Mouse (Mus musculus): ENCODE results near the gene Morc3.
"Not testable (repeated sequence)": the region's sequence is repeated elsewhere in the genome, so short reads cannot be mapped to it uniquely, and the experiment has no call there.

Morc3 gene

DNA sequence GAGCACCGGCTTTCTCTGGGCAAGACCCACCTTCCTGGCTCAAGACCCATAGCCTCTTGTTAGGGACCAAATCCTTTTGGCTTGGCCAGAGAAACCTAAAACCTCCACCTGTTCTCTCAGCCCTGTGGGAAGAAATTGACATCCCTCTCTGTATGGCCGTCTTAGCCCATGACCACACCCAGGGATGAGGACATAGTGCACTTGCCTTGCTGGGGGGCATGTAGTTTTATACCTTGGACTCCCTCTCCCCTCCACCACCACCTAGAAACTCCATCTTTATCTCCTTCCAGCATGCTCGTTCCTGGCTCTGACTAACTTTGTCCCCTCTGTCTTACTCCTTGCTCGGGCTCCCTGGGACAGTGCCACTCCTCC lies 12.6 kb upstream of the Morc3 start:
- no peak for DNase-seq

DNA sequence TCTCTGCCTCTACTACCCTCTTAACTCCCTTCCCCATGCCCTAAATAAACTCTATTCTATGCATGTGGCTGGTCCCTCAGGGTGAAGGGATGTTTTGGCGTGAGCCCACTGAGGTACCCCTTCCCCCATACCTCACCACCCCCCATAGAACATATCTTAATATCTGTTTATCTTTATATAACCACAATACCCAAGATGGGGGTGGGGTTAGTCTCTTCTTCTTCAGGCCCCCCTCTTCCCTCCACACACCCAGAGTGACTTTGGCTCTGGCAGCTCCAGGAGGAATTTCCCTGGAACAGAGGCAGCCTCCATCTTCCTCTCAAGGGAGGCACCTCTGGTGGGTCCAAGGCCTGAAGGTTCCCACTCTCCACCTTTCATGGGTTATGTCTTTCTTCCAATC lies 11.9 kb upstream of the Morc3 start:
- DNase-seq: no peak

GRCm38 (mm10) chr16:93821706-93822105 lies 10.2 kb upstream of the Morc3 start:
- no peak for DNase-seq

DNA sequence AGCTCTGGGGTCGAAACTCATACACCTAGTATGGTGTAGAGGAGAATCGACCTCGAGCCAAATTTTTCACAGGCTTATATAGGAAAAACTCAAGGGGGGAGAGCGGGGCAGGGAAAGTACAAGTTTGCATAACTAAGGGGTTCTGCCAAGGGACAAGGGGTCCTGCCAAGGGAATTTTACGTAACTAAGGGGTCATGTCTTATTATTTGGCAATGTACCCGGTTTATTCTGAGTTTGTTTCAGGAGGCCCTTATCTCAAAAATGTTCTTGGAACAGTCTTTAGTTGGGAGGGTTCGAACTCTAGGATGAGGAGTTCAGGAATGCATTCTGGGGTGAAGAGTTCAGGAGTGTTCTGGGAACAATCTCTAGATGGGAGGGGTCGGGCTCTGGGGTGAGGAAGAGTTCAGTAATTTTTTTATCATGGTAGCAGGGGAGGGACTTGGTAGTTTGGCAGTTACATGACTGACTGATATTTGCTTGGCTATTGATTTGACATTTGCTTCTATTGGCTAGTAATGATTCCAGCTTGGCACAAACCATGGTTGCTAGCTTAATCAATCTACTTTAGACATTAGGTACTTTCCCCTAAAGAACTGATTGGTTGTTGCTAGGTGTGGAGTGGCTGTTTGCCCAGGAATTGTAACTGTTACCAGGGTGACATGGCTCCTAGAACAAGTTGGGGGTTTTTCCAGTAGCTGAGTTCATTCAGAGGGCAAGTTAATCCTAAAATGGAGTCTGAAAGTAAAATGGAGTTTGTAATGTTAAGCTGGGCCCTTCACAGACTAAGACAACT lies 9.3 kb upstream of the Morc3 start:
- DNase-seq: not testable (repeated sequence)

DNA sequence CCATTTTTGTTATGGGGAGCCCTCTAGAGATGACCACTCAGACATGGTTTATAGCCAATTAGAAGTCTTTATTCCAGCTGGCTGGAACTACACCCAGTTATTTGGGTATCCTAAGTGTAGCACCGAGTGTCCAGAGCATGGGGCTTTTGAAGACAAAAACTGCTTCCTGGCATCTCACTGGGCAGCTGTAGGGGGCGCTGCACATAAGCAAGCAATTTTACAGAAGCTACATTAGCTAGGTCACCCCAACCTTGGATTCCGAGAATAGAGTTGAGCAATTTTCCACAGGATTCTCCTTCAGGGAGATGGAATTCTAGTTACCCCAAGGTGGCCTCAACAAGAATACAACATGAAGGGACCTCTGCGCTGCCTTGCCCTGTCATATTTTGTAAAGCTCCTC lies 7.1 kb upstream of the Morc3 start:
- no peak for DNase-seq

DNA sequence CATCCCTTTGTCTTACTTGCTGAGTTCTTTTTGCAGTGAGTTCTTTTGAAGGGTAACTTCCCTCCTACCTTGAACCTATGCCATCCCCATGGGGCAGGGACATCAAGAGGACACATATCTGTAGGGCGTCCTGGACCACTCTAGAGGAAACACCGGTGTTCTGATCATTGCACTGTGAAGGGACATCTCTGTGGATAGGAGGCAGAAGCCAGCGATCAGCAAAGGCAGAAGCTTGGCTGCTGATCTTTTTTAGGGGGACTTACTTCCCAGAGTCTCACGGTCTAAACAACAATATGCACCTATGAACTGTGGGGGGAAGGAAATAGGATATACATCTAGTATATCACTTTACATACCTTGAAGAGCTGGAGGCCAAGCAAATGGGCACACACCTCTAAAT lies 6.5 kb upstream of the Morc3 start:
- no peak for DNase-seq

GRCm38 (mm10) chr16:93826054-93826453 lies 5.9 kb upstream of the Morc3 start:
- DNase-seq: no peak

DNA sequence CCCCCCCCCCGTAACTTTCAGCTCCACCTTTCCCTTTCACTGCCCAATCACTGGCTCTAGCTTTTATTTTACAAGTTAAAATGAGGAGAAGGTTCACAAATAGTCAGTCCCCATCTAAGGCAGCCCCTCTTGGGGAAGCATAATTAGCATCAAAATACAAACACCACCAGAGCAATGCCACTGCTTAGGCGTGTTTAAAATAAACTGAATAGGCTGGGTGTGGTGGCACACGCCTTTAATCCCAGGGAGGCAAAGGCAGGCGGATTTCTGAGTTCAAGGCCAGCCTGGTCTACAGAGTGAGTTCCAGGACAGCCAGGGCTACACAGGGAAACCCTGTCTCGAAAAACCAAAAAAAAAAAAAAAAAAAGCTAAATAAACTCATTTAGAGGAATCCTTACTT lies 5.4 kb upstream of the Morc3 start:
- not testable (repeated sequence) for DNase-seq

DNA sequence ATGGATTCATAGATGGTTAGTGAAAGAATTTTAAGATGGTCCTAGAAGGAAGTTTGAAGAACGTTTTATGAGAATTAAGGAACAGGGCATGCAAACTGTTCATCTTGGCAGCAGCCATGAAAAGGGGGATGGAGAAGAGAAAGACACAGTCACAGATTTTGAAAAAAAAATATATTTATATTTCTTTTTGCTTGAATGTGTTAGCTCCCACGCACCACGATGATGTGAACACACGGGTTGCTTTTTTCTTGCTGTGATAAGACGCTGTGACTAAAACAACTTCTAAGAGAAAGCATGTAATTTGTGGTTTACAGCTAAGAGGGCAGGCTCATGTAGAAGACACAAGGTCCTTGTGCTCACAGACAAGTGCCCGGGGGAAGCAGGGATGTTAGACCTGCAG lies 5.0 kb upstream of the Morc3 start:
- no peak for DNase-seq

- no peak for DNase-seq
Observed at GRCm38 (mm10) chr16:93829526-93829925, 2.4 kb upstream of the Morc3 start.

DNA sequence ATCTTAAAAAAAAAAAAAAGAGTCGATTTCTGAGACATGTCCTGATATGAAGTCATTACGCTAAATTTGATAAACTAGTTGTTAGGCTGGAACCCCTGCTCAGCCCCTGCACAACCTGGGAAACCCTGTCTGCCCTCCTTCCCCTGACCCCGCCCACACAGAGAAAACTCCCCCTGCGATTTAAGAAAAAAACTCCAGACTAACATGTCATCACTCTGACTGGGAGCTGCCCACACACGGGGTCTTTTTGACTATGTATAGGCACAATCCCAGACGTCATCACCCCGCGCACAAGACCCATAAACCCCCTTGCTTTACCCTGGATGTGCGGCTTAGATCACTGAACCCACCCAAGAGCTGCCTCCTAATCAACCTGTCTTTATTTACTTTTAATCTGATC lies 1.9 kb upstream of the Morc3 start:
- DNase-seq: no peak

- DNase-seq: no peak
Observed at GRCm38 (mm10) chr16:93830916-93831315, 1.0 kb upstream of the Morc3 start.

DNA sequence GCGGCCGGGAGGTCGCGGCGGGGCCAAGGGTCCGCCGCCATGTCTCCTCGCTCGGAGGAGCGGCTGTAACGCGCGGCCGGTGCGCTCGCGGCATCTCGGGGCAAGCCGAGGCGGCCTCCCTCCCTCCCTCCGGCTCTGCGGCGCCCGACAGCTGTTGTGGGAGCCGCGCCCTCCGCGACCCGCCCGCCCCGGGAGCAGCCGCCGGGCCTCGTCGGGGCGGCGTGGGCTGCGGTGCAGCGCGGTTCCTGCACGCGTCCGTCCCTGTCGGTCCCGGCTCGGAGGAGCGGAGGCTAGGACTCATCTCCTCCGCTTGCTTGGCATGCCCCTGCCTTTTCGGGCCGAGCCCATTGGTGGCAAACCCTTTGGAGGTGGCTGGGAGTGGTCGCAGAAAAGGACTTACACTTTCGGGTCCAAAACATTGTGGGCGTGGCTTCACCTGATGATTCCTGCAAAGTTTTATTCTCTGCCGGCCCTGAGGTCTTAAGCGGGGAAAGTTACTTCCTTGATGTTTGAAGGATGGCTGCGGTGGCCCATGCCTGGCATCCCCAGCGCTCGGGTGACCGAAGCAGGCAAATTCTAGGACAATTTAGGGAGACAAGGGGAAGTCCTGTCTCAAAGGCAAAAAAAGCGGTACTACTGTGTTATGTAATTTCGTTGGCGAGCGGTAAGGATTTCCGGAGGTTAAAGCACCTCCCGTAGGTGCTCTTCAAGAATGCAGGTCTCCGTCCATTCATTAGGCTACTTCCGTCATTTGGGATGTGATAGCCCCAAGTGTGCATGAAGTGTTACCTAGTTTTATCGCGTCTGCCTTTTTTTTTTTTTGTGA lies 743 bp downstream of the Morc3 start:
- peak; percentile 54 to 66 for DNase-seq

DNA sequence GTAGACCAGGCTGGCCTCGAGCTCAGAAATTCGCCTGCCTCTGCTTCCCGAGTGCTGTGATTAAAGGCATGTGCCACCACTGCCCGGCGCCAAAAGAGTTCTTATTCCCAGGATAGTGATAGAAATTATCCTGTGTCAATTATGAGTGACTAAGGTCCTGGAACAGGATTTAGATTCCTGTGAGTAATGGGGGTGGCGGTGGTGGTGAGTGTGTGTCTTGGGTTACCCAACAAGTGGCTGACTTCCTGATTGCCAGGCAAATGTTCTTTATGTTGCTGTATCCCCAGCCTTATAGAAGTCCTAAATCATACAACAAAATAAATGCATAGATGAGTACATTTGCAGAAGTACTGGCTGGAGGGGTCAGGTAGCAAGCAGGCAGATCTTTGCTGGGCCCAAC lies 1.6 kb downstream of the Morc3 start:
- no peak for DNase-seq

DNA sequence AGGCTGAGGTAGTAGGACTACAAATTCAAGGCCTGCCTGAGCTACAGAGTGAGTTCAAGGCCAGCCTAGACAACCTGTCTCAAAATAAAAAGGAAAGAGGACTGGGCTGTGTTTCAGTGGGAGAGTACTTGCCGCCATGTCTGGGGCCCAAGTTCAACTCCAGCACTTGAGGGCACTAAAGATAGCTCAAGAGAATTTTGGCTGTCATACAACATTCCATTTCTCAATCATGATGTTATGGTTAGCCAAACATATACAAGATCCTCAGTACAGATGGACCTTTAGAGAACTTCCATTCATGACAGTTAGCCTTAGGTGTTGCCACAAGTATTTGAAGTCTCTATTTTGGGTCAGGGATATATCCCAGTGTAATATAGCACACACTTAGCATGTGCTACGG lies 2.2 kb downstream of the Morc3 start:
- DNase-seq: no peak

DNA sequence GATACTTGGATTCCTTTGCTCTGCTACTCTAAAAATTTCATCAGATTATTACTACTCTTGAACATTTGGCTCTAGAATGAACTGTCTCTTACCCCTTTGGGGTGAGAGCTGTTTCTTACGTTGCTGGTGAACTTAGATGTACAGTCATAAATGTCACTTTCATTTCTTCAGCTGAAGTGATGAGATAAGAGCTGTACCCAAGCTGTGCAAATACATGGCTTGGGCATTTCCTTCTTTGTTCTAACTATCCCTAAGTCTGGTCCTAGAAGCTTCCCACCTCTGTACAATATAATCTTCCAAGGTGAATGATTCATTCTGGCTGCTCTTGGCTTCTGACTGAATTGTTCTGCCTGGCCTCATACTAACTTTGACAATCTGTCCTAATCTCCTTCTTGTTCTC lies 7.1 kb downstream of the Morc3 start:
- no peak for DNase-seq

- no peak for DNase-seq
Observed at GRCm38 (mm10) chr16:93850527-93850926, 18.6 kb downstream of the Morc3 start.

GRCm38 (mm10) chr16:93859967-93860366 lies 28.0 kb downstream of the Morc3 start:
- peak in 1 of 2 experiments; percentile 20 for DNase-seq

DNA sequence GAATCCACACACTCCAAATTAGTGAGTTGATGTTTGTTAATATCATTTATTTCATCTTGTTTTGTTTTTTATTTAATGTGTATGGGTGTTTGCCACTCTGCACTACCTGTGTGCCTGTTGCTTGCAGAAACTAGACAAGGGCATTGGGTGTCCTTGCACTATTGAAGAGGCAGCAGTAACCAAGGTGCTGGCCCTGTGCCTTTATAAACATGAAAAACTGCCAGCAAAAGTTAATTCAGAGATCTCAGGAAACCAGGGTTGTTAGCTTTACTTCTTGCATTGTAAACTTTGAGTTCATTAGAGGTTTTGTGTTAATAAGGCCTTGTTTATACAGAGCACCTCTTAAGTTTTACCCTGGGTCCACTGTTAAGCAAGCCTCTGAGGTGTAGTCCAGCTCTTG lies 28.8 kb downstream of the Morc3 start:
- DNase-seq: peak; percentile 33 to 78

DNA sequence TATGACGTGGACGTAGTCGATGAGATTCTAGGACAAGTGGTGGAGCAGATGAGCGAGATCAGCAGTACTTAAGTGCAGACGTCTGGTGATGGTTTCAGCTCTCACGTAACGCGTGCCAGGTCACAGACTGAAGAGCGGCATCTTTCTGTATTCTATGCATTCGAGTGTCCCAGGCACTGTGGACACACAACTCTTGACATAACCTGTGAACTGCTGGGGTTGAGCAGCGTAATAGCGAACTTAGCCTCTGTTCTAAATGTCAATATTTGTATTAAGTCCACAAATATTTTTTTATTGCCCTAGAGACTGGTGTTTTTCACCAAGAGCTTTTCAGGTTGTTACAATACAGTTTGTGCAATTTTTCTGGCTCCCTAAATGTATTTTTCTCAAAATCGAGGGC lies 42.9 kb downstream of the Morc3 start:
- peak in 1 of 2 experiments; percentile 12 for DNase-seq

- no peak for DNase-seq
Observed at GRCm38 (mm10) chr16:93877612-93878380, 45.9 kb downstream of the Morc3 start.

DNA sequence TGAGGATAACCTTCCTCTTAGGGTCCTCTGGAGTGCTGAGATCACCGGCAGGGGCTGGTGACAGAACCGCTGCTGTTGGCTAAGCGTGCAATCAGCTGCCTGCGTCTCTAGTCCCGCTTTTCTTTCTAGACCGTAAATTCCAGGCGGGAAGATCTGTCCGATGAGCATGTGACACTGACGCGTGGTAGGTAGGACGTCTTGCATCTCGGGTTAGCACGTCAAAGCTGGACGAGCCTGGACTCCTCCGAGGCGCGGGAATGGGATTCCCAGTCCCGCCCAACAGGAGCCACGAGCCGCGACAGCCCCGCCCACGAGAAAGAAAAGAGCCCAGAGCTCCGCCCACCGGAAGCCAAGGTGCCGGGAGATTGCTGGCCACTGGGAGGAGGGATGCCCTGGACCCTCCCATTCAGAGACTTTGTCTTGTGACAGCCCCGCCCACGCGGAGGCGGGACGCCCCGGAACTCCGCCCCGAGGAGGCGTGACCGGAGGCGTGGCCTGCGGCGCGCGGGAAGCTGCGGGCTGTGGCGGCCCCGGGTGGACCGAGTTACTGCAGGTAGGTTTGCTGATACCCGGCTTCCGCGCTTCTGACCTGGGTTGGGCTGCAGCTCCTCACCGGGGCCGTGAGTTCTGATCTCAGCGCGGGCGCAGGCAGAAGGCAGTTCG lies 51.6 kb downstream of the Morc3 start, which contains the start of gene Chaf1b:
TSS of gene Chaf1b (plus strand) at position 479 of the 663 bp plus-strand sequence.
- DNase-seq: peak; percentile 97
